Mouse (Mus musculus): ENCODE data around the gene Khdc1a. TPM values are rescaled to one million over a fixed set of nuclear protein-coding genes. Genes with fewer than 3 reads are reported as not detected.
"Not testable (repeated sequence)": the region's sequence is repeated elsewhere in the genome, so short reads cannot be mapped to it uniquely, and the experiment has no call there.

Khdc1a gene
- polyA plus RNA-seq (2012; rRNA removed): 0.15 TPM in 2 replicates

- DNase-seq (ENCODE audit: low spot score): no peak
Measured at GRCm38 (mm10) chr1:21349341-21349740, at the start of gene Khdc1a. Khdc1a (plus strand) TSS chr1:21349641.

DNA sequence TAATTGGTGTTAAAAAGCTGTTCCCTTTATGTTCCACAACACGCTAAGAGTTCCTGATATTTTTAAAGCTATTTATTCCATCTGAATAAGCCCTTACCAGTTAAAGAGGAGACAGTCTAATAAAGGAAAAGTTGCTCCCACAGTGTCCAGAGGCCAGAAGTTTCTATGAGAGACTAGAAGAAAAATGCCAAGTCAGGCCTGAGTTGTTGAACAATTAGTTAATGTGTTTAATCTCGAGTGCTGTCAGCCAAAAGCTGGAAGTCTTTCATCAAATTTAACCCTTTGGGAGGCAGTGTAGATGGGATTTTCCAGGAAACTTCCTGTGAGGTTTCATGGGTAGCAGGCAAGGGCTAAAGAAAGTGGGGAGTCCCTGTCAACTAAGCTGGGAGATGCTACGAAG, 49.6 kb upstream of the Khdc1a start:
- DNase-seq (ENCODE audit: low spot score): no peak

- DNase-seq (ENCODE audit: low spot score): no peak
Measured at GRCm38 (mm10) chr1:21301686-21302085, 47.8 kb upstream of the Khdc1a start.

DNA sequence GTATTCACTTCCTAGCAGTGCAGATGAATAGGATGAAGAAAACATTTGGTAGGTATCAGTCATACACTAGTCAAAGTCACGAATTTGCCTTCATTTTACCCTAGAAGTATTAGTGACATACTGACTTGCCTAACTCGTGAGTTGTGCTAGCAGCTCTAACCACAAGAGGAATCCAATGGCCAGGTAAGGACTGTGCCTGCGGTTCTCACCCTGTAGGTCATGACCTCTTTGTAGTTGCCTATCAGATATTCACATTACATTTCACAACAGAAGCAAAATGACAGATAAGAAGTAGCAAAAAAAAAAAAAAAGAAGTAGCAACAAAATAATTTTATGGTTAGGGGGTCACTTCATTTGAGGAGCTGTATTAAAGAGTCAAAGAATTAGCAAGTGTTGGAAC, 45.3 kb upstream of the Khdc1a start:
- DNase-seq (ENCODE audit: low spot score): no peak

DNA sequence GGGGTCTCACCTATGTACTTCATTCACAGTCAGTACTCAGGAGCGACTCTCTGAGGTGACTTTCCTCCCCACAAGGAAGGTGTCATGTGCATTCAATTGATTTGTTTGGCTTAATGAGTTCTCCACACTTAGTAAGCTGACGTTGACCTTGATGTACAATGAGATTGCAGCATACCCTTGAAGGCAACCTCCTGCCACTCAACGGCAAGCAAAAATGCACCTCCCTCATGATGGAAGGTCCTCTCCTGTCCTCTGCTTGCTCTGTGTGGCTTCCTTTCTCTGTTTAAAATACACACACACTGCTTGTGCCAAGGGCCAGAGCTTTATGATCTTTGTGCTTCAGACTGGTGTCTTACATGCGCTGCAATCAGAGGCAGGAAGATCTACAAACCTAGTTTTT, 44.8 kb upstream of the Khdc1a start:
- DNase-seq (ENCODE audit: low spot score): no peak

DNA sequence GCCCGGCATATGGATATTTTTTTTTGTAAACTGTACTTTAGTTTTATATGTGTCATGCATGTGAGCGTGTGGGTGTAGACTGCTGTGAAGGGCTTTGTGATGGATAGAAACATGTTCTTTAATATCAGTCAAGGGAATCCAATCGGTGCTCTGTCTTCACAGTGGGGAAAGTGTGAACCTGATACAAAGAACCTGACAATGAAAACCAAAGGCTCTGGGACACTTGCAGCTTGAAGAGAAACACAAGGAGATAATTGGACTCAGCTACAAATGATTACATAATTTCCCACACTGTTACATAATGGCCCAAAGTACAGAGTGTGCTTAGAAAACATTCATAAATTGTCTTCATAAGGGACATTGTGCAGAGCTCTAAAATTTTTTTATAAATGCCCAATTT, 44.0 kb upstream of the Khdc1a start:
- no peak for DNase-seq (ENCODE audit: low spot score)

DNA sequence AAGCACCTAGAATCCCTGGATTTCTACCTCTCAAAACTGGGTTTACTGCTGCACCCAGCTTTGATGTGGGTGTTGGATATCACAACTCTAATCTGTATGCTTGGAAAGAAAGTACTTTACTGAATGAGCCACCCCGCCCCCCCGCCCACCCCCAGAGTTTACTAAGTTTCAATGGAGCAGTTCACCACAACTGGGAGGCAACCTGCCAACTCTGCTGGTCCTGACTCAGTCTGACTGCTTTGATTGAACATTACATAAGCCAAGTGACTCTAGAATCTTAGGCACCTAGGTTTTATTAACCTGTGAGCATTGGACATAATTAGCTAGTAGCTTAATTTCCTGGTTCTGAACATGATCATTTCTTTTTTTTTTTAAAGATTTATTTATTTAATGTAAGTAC, 35.1 kb upstream of the Khdc1a start:
- no peak for DNase-seq (ENCODE audit: low spot score)

GRCm38 (mm10) chr1:21315756-21316155, 33.7 kb upstream of the Khdc1a start:
- DNase-seq (ENCODE audit: low spot score): no peak

- DNase-seq (ENCODE audit: low spot score): no peak
Measured at GRCm38 (mm10) chr1:21316305-21316704, 33.1 kb upstream of the Khdc1a start.

GRCm38 (mm10) chr1:21318202-21318601, 31.2 kb upstream of the Khdc1a start:
- DNase-seq (ENCODE audit: low spot score): no peak

- DNase-seq (ENCODE audit: low spot score): not testable (repeated sequence)
Measured at GRCm38 (mm10) chr1:21320271-21320670, 29.2 kb upstream of the Khdc1a start.

DNA sequence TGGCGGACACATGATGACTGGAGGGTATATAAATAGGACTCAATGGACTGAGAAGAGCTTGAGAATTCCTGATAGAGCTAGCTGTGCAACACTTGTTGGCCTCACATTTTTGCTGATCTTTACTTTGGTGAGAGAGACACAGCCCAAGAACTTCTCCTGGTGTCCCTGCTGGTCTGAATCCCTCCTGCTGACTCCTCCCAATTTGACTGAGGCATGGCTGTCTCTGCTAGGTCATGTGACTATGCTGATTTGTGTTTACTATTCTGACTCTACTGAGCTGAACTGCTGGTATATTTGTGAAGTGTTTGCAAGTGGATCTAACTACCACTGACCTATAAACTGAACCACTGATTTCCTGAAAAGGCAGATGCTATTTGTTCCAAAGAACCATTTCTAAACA, 27.8 kb upstream of the Khdc1a start:
- no peak for DNase-seq (ENCODE audit: low spot score)

DNA sequence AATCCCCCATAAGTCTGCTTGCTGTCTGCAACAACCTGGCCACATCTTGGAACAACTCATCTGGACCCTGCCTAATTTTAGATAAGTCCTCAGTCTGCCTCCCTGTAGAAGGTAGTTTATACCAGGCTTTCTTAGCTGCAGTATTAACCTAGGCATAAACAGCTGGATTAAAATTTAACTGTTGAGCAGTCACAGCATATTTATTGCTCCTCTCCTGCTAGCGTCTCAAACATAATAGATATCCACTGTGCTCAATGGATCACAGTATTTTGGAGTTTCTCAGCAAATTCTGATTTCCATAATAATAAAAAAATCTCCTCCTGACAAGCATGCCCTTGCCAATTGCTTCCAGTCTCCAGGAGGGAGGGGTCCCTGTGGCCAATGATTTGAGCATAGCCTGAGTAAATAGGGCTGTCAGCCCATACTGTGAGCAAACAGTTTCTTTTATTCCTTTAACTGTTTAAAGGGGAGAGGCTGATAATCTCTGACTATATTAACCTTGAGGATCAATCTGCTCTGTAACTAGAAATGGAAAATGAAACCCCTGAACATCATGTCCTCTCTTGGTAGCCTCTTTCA, 25.4 kb upstream of the Khdc1a start:
- no peak for DNase-seq (ENCODE audit: low spot score)

GRCm38 (mm10) chr1:21324633-21325032, 24.8 kb upstream of the Khdc1a start:
- DNase-seq (ENCODE audit: low spot score): no peak

GRCm38 (mm10) chr1:21326733-21327132, 22.7 kb upstream of the Khdc1a start:
- DNase-seq (ENCODE audit: low spot score): no peak

- DNase-seq (ENCODE audit: low spot score): not testable (repeated sequence)
Measured at GRCm38 (mm10) chr1:21331161-21331560, 18.3 kb upstream of the Khdc1a start.

DNA sequence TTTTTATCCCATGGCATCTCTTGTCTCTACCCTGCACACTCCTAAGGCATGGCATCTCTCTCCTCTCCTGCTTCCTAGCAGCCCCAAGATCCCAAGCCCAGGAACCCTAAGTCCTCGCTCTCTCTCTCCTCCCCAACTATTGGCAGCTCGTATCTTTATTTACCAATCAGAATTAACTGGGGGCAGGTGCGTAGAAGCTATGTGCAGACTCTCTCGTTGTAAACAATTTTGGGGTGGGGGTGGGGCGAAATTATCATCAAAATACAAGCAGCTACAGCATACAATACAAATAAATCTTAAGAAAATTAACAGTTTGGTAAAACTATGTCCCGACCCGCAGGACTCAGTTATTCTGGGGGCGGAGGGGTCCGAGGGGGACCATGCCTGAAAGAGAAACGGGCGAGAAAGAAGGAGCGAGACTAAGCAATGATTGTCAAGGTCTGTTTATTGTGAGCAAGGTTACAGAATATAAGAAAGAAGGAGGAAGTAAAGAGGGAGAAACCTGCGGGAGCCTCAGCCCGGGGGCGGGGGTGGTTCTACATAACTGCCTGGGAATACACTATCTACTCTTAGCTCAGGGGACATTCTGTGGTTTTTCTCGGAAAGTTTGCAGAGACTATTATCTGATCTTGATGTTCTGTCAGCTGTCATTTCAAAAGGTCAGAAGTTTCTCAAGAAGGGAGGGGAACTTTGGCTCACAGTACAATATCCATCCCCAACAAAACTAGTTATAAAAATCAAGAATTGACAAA, 16.0 kb upstream of the Khdc1a start:
- DNase-seq (ENCODE audit: low spot score): no peak

DNA sequence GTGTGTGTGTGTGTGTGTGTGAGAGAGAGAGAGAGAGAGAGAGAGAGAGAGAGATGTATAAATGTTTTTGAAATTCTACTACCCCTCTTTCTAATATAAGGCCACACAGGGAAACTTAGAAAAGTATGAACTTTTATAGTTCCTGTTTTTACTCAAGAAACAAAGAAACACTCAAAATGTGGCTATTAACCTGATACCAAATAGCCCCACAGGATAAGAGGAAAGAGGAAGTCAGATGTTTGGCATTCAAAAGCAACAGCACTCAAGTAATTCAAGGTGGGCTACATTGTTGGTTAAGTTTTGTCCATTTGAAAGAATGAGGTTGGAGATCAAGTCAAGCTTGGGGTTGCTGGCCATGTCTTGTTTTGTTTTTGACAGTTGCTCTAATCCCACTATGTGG, 13.6 kb upstream of the Khdc1a start:
- no peak for DNase-seq (ENCODE audit: low spot score)

DNA sequence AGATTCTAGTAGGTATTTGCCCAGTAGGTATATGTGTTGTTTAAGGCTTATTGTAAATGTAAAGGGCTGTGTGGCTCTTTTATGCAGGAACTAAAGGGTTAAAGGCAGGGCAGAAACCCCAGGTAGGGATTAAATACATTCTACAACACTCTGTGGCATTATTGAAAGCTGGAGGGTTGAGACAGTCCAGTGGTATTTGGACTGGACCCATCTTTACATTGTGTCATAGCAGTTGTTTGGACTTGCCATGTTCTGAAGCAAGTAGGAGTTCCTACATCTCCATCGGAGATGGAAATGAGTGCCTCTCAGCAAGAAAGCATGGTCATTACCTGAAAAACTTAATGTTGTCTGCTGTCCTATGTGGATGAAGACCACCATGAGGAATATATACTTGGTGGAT, 8.7 kb upstream of the Khdc1a start:
- DNase-seq (ENCODE audit: low spot score): no peak

- no peak for DNase-seq (ENCODE audit: low spot score)
Measured at GRCm38 (mm10) chr1:21344253-21344652, 5.2 kb upstream of the Khdc1a start.

GRCm38 (mm10) chr1:21344752-21345151, 4.7 kb upstream of the Khdc1a start:
- DNase-seq (ENCODE audit: low spot score): not testable (repeated sequence)

DNA sequence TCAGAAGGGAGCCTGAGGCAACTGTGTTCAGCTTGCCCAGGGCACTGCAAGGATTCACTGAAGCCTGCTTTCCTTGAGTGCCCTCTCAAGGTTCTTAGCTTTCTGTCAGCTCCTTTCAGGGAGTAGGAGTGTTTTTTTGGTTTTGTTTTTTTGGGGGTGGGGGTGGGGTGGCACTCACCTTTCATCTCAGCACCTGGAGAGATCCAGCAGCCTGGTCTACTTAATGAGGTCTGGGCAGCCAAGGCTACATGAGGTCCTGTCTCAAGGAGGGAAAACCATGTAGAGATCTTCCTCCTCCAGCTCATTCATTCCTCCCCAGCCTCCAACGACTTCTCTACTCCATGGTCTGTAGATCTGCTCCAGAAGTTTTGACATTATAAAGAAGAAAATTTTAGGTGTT, 18.6 kb downstream of the Khdc1a start, which contains the start of gene Khdc1c:
Khdc1c (plus strand) TSS at position 301 of the 400 bp plus-strand sequence.
- not testable (repeated sequence) for DNase-seq (ENCODE audit: low spot score)

DNA sequence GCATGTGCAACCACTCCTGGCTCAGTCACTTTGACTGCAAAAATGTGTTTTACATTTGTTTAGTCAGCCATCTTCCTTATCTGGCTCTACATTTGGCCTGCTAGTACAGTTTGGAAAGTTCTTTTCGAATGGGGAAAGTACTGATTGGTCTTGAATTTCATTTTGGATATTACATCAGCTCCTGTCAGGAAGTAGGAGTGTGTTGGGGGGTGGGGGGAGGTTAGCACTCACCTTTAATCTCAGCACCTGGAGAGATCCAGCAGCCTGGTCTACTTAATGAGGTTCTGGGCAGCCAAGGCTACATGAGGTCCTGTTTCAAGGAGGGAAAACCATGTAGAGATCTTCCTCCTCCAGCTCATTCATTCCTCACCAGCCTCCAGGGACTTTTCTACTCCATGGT, 33.8 kb downstream of the Khdc1a start, which contains the start of gene Khdc1b:
Khdc1b (plus strand) TSS at position 301 of the 400 bp plus-strand sequence.
- DNase-seq (ENCODE audit: low spot score): no peak
